Mouse (Mus musculus) activated CD4-positive, CD25-positive, alpha-beta regulatory T cell, adult 9 weeks (primary cell): Measurements from ENCODE around the gene Gm14419. TPM values are rescaled to one million over a fixed set of nuclear protein-coding genes. Genes with fewer than 3 reads are reported as not detected.

Experiments
- polyA plus RNA-seq: library from polyadenylated mRNA; unstranded; fragments of 100-300 nt; shearing (Covaris generic); gene quantifications from one replicate; pipeline ENCODE4 v1.2.1, GENCODE M21; 2017

The Gm14419 gene
- 3.5 TPM for polyA plus RNA-seq

GRCm38 (mm10) chr2:177000656-177001055, at the start of gene Gm14419:
Gm14419 (plus strand) TSS chr2:177000956.

Other genes with a start within 250 kb of the Gm14419 start
- gene Gm14295, start 202.3 kb upstream of the Gm14419 start, polyA plus RNA-seq: 7.9 TPM
- not detected for gene Gm14408, start 169.8 kb upstream of the Gm14419 start, polyA plus RNA-seq
- 3.9 TPM for gene Gm14296, start 73.1 kb upstream of the Gm14419 start, polyA plus RNA-seq
- gene Gm14401, start 73.4 kb downstream of the Gm14419 start, polyA plus RNA-seq: 0.34 TPM
- 8.4 TPM for gene Gm14410, start 205.5 kb downstream of the Gm14419 start, polyA plus RNA-seq